Mouse (Mus musculus): ENCODE measurements around the gene Clcnkb.

Gene Clcnkb

GRCm38 (mm10) chr4:141415924-141416323 lies at the start of gene Clcnkb:
TSS of gene Clcnkb (minus strand) at chr4:141416014.
- DNase-seq (ENCODE audit: extremely low read depth, low read depth): no peak

GRCm38 (mm10) chr4:141464722-141465121 lies 48.9 kb upstream of the Clcnkb start:
- DNase-seq (ENCODE audit: extremely low read depth, low read depth): no peak

DNA sequence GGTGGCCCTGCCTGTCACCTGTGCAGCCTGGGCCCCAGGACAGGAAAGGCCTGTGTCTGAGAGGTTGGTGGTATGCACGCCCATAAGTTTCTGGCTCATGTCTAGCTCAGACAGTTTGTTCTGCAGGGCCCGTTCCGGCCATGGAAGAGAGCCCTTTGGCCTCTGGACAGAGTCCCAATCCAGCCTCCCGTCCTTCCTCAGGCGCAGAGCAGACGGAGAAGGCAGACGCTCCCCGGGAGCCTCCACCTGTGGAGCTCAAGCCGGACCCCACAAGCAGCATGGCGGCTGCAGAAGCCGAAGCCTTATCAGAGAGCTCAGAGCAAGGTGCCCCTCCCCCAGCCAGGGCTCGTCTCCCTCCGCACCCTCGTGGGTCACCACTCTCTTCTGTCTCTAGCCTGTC lies 47.7 kb upstream of the Clcnkb start:
- DNase-seq (ENCODE audit: extremely low read depth, low read depth): no peak

DNA sequence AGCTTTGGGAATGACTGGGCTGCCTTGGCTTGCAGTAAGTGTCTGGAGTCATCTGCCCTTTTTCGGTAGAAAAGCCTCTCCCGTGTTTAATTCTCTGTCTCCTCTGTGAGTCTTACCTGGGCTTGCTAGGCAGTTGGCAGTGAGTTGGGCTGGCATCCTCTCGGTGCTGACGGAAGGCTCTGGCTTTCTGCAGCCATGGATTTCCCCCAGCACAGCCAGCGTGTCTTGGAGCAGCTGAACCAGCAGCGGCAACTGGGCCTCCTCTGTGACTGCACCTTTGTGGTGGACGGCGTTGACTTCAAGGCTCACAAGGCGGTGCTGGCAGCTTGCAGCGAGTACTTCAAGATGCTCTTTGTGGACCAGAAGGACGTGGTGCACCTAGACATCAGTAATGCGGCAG lies 45.8 kb upstream of the Clcnkb start:
- DNase-seq (ENCODE audit: extremely low read depth, low read depth): no peak

DNA sequence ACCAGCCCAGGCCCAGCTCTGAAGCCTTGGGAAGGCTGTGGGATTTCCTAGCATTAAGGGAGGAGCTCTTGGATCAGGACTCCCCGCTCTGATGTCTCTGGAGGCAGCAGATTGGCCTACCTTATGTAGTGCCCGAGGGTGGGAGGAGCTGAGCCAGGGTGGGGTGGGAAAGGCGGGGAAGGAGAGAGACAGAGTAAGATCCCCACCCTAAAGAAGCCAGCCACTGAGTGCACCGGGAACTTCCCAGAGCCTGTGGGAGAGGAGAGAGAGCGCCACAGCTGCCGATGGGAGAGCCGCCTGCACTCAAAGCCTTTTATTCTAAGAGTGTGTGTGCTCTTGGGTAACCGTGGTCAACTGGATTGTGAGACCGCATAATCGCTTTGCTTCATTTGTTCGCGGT lies 45.3 kb upstream of the Clcnkb start:
- no peak for DNase-seq (ENCODE audit: extremely low read depth, low read depth)

GRCm38 (mm10) chr4:141460481-141460880 lies 44.7 kb upstream of the Clcnkb start:
- no peak for DNase-seq (ENCODE audit: extremely low read depth, low read depth)

- DNase-seq (ENCODE audit: extremely low read depth, low read depth): no peak
These were observed 44.0 kb upstream of the Clcnkb start for GRCm38 (mm10) chr4:141459766-141460165.

DNA sequence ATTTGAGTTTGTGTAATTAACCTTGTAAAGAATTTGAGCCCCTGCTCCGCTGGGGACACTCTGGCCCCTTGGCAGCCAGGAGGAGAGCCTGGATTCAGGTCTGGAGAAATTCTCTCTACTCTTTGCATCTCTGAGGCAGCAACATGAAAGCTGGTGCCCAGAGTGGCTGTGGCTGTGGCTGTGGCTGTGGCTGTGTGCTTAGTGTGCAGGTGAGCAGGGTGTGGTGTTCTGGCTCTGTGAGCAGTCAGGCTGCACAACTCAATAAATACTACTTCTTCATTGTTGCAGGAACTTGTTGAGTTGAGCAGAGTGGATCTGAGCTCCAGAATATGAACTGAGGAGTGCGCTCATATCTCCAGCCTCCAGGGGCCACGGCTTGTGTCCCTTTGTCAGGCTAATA lies 43.1 kb upstream of the Clcnkb start:
- DNase-seq (ENCODE audit: extremely low read depth, low read depth): no peak

DNA sequence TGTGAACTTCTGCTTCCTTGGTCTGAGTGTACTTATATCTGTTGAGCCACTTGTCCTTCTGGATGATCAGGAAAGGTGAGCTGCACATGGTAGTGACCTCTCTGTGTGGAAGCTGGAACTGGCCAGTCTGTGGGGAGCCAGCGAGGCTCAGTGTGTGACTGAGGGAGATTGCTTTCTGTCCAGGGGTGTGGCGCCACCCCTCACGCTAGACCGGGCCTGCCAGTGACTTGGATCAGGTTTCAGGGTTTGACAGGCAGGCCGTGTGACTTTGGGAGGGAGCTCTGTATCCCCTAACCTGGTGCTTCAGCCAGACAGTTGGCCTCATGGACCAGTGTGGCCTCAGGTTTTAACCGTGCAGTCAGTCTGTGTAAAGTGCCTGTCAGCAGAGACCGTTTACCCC lies 42.4 kb upstream of the Clcnkb start:
- no peak for DNase-seq (ENCODE audit: extremely low read depth, low read depth)

GRCm38 (mm10) chr4:141456193-141456938 lies 40.6 kb upstream of the Clcnkb start:
- no peak for DNase-seq (ENCODE audit: extremely low read depth, low read depth)

GRCm38 (mm10) chr4:141455526-141455925 lies 39.7 kb upstream of the Clcnkb start:
- DNase-seq (ENCODE audit: extremely low read depth, low read depth): no peak

- no peak for DNase-seq (ENCODE audit: extremely low read depth, low read depth)
These were observed 39.0 kb upstream of the Clcnkb start for GRCm38 (mm10) chr4:141454581-141455350.

GRCm38 (mm10) chr4:141451916-141452450 lies 36.2 kb upstream of the Clcnkb start:
- no peak for DNase-seq (ENCODE audit: extremely low read depth, low read depth)

DNA sequence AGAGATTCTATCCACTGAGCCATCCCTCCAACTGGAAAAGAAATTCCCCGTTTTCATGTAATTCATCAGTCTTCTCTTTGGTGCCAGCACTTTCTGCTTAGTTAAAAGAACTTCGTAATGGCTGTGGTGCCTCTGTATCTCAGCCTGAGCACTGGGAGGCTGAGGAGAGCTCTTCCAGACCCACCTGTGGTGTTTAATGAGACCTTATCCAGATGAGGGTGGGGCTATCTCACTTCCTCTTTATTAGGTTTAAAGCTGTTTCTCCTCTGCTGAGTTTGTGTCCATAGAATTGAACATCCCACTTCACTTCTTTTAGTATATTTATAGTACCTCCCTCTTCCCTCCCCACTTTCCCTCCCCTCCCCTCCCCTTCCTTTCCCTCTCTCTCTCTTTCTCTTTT lies 35.4 kb upstream of the Clcnkb start:
- peak; percentile 94 for DNase-seq (ENCODE audit: extremely low read depth, low read depth)

GRCm38 (mm10) chr4:141446211-141446610 lies 30.4 kb upstream of the Clcnkb start:
- DNase-seq (ENCODE audit: extremely low read depth, low read depth): no peak

GRCm38 (mm10) chr4:141445328-141445720 lies 29.5 kb upstream of the Clcnkb start:
- DNase-seq (ENCODE audit: extremely low read depth, low read depth): no peak

- DNase-seq (ENCODE audit: extremely low read depth, low read depth): peak; percentile 68
These were observed 28.9 kb upstream of the Clcnkb start, which contains the start of gene Zbtb17 for GRCm38 (mm10) chr4:141444451-141445327. TSS of gene Zbtb17 (plus strand) at chr4:141444654.

- no peak for DNase-seq (ENCODE audit: extremely low read depth, low read depth)
These were observed 28.0 kb upstream of the Clcnkb start for GRCm38 (mm10) chr4:141443641-141444429.

- DNase-seq (ENCODE audit: extremely low read depth, low read depth): no peak
These were observed 25.1 kb upstream of the Clcnkb start for GRCm38 (mm10) chr4:141440877-141441276.

GRCm38 (mm10) chr4:141439083-141439803 lies 23.4 kb upstream of the Clcnkb start:
- no peak for DNase-seq (ENCODE audit: extremely low read depth, low read depth)

Measured in MEL-GATA-1-ER (cell line).